Mouse (Mus musculus) right cerebral cortex, postnatal 4 days (tissue): ENCODE measurements around the gene Bag6.

Experiments
- DNase-seq: peaks from one replicate; pipeline ENCODE4 v3.0.0-alpha.2; 2022

The Bag6 gene

DNA sequence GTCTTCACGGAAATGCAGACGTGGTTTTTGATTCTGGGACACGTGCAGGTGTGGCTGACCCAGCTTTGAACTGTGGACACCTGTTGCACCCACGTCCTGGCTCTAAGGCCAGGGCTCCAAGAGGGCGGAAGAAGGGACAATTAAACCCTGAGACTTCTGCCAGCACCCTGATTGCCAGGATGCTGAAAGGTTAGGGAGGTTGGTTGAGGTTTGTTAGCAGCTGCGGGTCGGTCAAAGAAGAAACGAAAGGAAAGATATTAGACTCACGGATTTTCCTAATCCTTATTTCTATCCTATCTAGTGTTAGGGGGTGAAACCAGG lies 61.3 kb downstream of the Bag6 start:
- DNase-seq = no peak
